Mouse (Mus musculus): Measurements from ENCODE around the gene Ms4a2. TPM values are rescaled to one million over a fixed set of nuclear protein-coding genes. Genes with fewer than 3 reads are reported as not detected.

Gene Ms4a2
- polyA plus RNA-seq (2016; fragmentation: Nextera tagmentation; extraction: Ambion mirVana) = not detected in 2 replicates

DNA sequence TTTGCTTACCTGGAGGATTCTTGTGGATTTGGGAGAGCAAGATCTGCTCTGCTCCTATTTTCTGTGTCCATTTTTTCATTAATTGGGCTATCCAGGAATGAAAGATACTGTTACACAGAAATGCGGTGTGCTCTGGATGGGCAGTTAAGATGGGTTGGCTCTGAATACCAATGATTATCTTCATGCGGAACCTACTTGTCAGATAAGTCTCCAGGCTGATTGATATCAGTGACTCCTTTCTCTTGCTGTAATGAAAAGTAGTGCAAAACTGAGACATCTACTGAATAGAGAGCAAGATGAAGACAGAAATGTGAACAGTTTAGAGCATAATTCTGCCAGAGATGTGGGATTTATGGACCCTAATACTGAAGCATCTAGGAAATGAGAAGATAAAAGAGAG, at the start of gene Ms4a2:
Gene Ms4a2, minus strand, starts transcription at position 169 of the 400 bp plus-strand sequence.
- Histone ChIP-seq H3K9me3 (no peaks in the 10 kb centered on the region), H3K4me1 (no peaks in the 10 kb centered on the region), H3K9ac (replicated peaks) (no peak within 1 kb of the TSS), H3K27me3 (no peaks in the 10 kb centered on the region), H3K4me2 (replicated peaks) (no peak within 1 kb of the TSS), H3K27ac (replicated peaks) (no peak within 1 kb of the TSS), H3K36me3 (no peaks in the 10 kb centered on the region), H3K4me3 (no peak within 1 kb of the TSS)
- no peak for ATAC-seq (ENCODE audit: low FRiP score, low read depth)
- WGBS = 93% methylated on average over 2 of the region's 2 CpGs

DNA sequence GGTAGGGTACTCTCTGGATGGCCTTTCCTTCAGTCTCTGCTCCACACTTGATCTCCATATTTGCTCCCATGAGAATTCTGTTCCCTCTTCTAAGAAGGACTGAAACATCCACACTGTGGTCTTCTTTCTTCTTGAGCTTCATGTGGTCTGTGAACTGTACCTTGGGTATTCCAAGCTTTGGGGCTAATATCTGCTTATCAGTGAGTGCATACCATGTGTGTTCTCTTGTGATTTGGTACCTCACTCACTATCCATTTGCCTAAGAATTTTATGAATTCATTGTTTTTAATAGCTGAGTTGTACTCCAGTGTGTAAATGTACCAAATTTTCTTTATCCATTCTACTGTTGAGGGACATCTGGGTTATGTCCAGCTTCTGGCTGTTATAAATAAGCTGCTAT, 38.0 kb upstream of the Ms4a2 start:
- no peak for ATAC-seq (ENCODE audit: low FRiP score, low read depth)
- Histone ChIP-seq H3K4me2 (replicated peaks) (no peak overlapping the region), H3K36me3 (no peaks in the 10 kb centered on the region), H3K4me3 (no peak overlapping the region), H3K9me3 (no peaks in the 10 kb centered on the region), H3K27ac (replicated peaks) (no peak overlapping the region), H3K4me1 (no peaks in the 10 kb centered on the region), H3K9ac (replicated peaks) (no peak overlapping the region), H3K27me3 (no peaks in the 10 kb centered on the region)

DNA sequence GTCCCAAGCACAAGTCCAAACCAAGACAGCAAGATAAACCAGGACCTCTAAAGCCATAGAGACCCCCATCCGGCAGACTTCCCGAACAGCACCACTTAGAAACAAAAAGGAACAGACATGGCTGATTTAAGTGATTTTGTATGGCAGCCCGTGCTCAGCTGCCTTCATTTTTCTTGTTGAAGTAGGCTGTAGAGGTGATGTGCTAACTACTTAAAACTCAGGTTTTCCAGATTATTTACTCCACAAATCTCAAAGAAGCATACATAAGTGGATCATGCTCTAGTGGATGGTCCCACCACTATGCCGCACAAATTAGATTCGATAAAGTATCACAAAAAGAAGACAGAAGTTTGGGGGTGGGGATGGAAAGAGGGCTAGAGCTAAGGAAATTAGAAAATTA, 36.9 kb upstream of the Ms4a2 start, which contains the start of gene Oosp2:
Gene Oosp2, minus strand, starts transcription at position 101 of the 400 bp plus-strand sequence.
- no peak for ATAC-seq (ENCODE audit: low FRiP score, low read depth)
- no peaks in the 10 kb centered on the region for H3K36me3 ChIP-seq
- H3K27ac ChIP-seq (replicated peaks) = no peak within 1 kb of the TSS
- no peaks in the 10 kb centered on the region for H3K4me1 ChIP-seq
- no peaks in the 10 kb centered on the region for H3K9me3 ChIP-seq
- WGBS = 95% methylated on average over 5 of the region's 5 CpGs
- no peak within 1 kb of the TSS for H3K4me2 ChIP-seq (replicated peaks)
- H3K9ac ChIP-seq (replicated peaks) = no peak within 1 kb of the TSS
- H3K4me3 ChIP-seq = no peak within 1 kb of the TSS
- H3K27me3 ChIP-seq = no peaks in the 10 kb centered on the region

DNA sequence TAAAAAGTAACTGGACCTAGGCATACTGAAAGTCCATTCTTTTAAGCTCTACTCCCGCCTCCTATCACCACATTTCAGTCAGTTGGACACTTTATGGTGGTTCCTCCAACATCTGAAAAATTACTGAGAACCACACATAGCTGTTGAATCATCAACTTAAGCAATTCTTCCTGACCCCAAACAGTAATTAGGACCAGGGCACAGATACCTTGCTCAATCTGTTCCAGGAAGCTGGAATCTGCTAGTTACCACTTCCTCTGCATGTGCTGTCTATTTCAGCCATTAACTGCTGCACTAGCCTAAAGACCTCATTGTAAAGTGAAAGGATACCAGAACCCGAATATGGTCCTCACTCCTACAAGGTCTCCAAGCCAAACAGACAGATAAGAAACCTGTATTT, 35.6 kb upstream of the Ms4a2 start:
- H3K27me3 ChIP-seq = no peaks in the 10 kb centered on the region
- no peaks in the 10 kb centered on the region for H3K4me1 ChIP-seq
- 81% methylated on average over 2 of the region's 2 CpGs for WGBS
- no peak overlapping the region for H3K4me3 ChIP-seq
- no peak for ATAC-seq (ENCODE audit: low FRiP score, low read depth)
- H3K9me3 ChIP-seq = no peaks in the 10 kb centered on the region
- H3K9ac ChIP-seq (replicated peaks) = no peak overlapping the region
- H3K36me3 ChIP-seq = no peaks in the 10 kb centered on the region
- H3K4me2 ChIP-seq (replicated peaks) = no peak overlapping the region
- H3K27ac ChIP-seq (replicated peaks) = no peak overlapping the region

DNA sequence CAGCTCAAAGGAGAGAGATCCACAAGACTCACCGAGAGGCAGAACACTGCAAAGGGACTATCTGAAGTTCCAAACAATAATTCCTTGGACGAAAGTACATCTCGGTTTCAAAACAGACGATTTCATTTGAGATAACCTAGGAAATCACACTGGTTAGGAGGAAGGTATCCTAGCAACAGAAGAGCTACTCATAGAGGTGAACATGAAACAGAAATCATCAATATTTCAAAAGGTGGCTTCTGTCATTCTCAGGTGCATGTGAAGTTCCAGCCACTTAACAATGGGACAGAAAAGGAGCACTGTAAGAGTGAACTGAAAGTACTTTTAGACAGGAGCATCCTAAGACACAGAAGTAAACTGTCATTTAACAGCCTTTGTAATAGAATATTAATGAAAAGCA, 26.0 kb upstream of the Ms4a2 start:
- 87% methylated on average over 4 of the region's 4 CpGs for WGBS
- no peaks in the 10 kb centered on the region for H3K9me3 ChIP-seq

DNA sequence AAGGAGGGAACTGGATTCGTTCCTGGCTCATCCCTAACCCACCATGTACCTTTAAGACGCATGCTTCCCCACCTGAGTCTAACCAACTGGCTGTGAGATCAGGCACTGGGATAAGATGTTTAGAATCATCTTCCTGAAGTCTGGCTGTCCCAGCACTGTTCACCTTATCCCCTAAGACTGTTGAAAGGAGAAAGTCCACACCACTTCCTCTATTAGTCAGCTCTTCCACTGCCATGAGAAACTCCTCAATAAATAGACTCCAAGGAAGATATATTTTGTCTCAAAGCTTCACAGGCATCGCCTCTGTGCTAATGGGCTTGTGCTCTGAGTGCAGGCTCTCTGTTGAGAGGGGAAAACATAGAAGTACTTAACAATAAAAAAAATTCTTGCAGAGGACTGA, 22.6 kb upstream of the Ms4a2 start:
- Histone ChIP-seq H3K27ac (replicated peaks) (no peak overlapping the region), H3K9me3 (no peaks in the 10 kb centered on the region), H3K27me3 (no peaks in the 10 kb centered on the region), H3K9ac (replicated peaks) (no peak overlapping the region), H3K36me3 (no peaks in the 10 kb centered on the region), H3K4me1 (no peaks in the 10 kb centered on the region), H3K4me3 (no peak overlapping the region), H3K4me2 (replicated peaks) (no peak overlapping the region)
- WGBS = 82% methylated on average over 3 of the region's 3 CpGs
- ATAC-seq (ENCODE audit: low FRiP score, low read depth) = no peak

More for the DNA sequence above, 26.0 kb upstream of the Ms4a2 start:
- Histone ChIP-seq H3K27me3 (no peaks in the 10 kb centered on the region), H3K4me2 (replicated peaks) (no peak overlapping the region), H3K27ac (replicated peaks) (no peak overlapping the region), H3K4me3 (no peak overlapping the region), H3K9ac (replicated peaks) (no peak overlapping the region), H3K4me1 (no peaks in the 10 kb centered on the region), H3K36me3 (no peaks in the 10 kb centered on the region)
- no peak for ATAC-seq (ENCODE audit: low FRiP score, low read depth)

DNA sequence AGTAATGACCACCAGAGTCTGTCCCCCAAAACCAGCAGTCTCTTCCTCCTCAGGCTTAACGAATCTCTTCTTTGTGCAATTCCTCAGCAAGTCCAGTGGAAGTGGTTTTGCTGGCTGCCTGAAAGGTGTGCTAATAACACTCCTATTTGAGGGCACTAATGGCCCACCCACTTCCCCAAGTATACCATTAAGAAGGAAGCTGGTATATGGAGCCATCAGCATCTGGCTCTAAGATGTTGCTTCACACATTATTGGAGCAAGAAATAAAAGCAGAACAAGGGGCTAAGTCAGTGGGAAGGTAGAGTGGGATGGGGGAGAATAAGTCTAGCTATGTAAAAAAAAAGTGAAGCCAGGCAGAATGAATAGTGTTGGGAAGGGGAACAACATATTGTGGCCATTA, 17.2 kb upstream of the Ms4a2 start, which contains the start of gene Ms4a3:
Gene Ms4a3, minus strand, starts transcription at position 120 of the 400 bp plus-strand sequence.
- WGBS = 56% methylated on average over 1 of the region's 1 CpGs
- H3K9me3 ChIP-seq = no peaks in the 10 kb centered on the region
- no peak within 1 kb of the TSS for H3K9ac ChIP-seq (replicated peaks)
- H3K27me3 ChIP-seq = no peaks in the 10 kb centered on the region
- H3K27ac ChIP-seq (replicated peaks) = no peak within 1 kb of the TSS
- no peaks in the 10 kb centered on the region for H3K36me3 ChIP-seq
- no peak within 1 kb of the TSS for H3K4me3 ChIP-seq
- no peak within 1 kb of the TSS for H3K4me2 ChIP-seq (replicated peaks)
- no peaks in the 10 kb centered on the region for H3K4me1 ChIP-seq
- no peak for ATAC-seq (ENCODE audit: low FRiP score, low read depth)

DNA sequence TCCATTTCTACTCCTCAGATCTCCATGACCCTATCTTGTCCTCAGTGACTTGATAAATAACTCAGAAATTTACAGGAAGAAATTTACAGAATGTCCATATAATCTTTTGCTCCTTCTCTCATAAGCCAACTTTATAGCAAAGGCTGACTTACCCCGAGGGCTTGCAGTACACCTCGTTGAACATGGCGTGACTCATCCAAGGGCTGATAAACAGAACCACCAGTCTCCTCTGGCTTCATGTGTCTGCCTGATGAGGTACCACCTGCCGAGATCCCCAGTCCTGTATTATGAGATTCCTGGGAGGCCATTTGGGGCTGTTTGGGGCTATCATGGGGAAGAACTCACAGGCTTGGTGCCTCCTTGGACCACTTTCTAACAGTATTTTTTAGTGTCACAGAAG, 15.5 kb upstream of the Ms4a2 start:
- 80% methylated on average over 4 of the region's 4 CpGs for WGBS
- ATAC-seq (ENCODE audit: low FRiP score, low read depth) = no peak
- H3K9ac ChIP-seq (replicated peaks) = no peak overlapping the region

DNA sequence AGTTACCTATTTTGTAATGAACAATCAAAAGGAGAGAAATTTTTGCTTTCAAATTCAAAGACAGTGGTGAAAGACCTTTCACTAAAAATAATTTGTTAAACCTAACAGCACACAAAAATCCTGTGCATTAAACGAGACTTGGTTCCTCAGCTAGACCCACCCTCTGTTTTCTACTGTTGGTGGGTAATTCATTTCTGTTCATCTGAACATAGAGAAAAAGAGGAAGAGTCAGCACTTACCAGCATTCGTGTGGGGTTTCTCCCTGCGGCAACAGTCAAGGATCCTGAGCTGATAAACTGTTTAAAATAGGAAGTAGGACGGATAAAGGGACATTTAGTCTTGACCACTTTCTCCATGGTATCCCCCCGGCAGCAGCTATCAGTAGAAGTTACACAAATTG, 12.1 kb upstream of the Ms4a2 start:
- no peak overlapping the region for H3K27ac ChIP-seq (replicated peaks)
- no peaks in the 10 kb centered on the region for H3K4me1 ChIP-seq
- H3K9ac ChIP-seq (replicated peaks) = no peak overlapping the region
- H3K4me2 ChIP-seq (replicated peaks) = no peak overlapping the region
- no peaks in the 10 kb centered on the region for H3K9me3 ChIP-seq
- H3K27me3 ChIP-seq = no peaks in the 10 kb centered on the region
- H3K36me3 ChIP-seq = no peaks in the 10 kb centered on the region
- H3K4me3 ChIP-seq = no peak overlapping the region
- 83% methylated on average over 5 of the region's 5 CpGs for WGBS
- no peak for ATAC-seq (ENCODE audit: low FRiP score, low read depth)

More for the DNA sequence above, 15.5 kb upstream of the Ms4a2 start:
- Histone ChIP-seq H3K4me2 (replicated peaks) (no peak overlapping the region), H3K9me3 (no peaks in the 10 kb centered on the region), H3K4me3 (no peak overlapping the region), H3K27me3 (no peaks in the 10 kb centered on the region), H3K27ac (replicated peaks) (no peak overlapping the region), H3K36me3 (no peaks in the 10 kb centered on the region), H3K4me1 (no peaks in the 10 kb centered on the region)

DNA sequence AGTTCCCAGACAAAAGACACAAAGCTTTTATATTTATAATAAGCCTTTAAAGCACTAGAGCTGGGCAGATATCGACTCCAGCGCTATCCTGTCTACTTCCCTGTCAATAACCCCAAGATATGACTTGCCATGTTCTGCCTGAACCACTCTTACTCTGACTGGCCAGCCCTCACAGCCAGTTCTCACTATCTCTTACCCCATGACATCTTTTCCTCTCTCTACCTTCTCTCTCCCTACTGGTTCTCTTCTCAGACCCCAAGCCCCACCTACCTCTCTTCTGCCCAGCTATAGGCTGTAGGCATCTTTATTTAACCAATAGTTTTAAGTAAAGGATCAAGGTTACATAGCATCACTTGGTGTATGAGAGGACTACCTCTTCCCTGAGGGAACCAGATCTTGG, 10.8 kb upstream of the Ms4a2 start:
- Histone ChIP-seq H3K27me3 (no peaks in the 10 kb centered on the region), H3K4me3 (no peak overlapping the region), H3K9ac (replicated peaks) (no peak overlapping the region), H3K36me3 (no peaks in the 10 kb centered on the region), H3K9me3 (no peaks in the 10 kb centered on the region), H3K27ac (replicated peaks) (no peak overlapping the region), H3K4me1 (no peaks in the 10 kb centered on the region), H3K4me2 (replicated peaks) (no peak overlapping the region)
- ATAC-seq (ENCODE audit: low FRiP score, low read depth) = no peak
- 78% methylated on average over 2 of the region's 2 CpGs for WGBS

DNA sequence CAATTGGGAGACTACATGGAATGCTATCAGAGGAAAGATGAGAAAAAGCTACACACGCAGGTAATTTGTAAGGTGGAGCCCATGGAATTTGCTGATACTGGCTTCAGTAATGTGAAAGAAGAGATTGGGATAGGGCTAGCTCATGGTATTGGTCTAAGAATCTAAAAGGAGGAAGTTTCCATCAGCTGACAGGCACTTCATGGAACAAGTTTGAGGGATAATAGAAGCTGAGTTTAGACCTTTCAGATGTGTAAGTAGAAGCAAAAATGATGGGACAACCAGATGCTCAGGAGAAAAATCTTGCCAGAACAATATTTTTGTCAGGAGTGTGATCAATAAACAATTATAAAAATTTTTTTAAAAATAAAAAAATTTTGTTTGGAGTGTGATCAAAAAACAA, 10.2 kb upstream of the Ms4a2 start:
- H3K4me1 ChIP-seq = no peaks in the 10 kb centered on the region

DNA sequence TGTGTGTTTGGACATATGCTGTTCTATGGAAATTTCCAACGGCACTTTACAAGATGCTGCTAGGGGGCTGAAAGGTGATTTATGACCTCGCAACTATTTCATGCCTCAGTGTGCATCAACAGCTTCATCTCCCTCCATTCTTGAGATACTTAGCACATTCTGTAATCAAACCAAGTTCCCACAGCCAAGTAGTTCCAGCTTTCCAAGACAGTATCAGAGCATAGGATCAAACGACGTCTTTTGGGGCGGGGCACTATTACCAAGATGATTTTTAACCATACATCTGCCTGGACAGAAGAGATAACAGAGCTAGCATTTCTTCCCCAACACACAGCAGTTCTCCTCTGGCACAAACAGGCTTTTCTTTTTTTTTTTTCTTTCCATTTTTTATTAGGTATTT, 1.7 kb upstream of the Ms4a2 start:
- Histone ChIP-seq H3K9me3 (no peaks in the 10 kb centered on the region), H3K27ac (replicated peaks) (no peak overlapping the region), H3K36me3 (no peaks in the 10 kb centered on the region), H3K27me3 (no peaks in the 10 kb centered on the region), H3K4me2 (replicated peaks) (no peak overlapping the region), H3K4me3 (no peak overlapping the region), H3K4me1 (no peaks in the 10 kb centered on the region), H3K9ac (replicated peaks) (no peak overlapping the region)
- ATAC-seq (ENCODE audit: low FRiP score, low read depth) = no peak
- 83% methylated on average over 5 of the region's 5 CpGs for WGBS

More for the DNA sequence above, 10.2 kb upstream of the Ms4a2 start:
- WGBS = 84% methylated on average over 1 of the region's 1 CpGs
- Histone ChIP-seq H3K9me3 (no peaks in the 10 kb centered on the region), H3K27me3 (no peaks in the 10 kb centered on the region), H3K36me3 (no peaks in the 10 kb centered on the region), H3K4me3 (no peak overlapping the region), H3K9ac (replicated peaks) (no peak overlapping the region), H3K4me2 (replicated peaks) (no peak overlapping the region), H3K27ac (replicated peaks) (no peak overlapping the region)
- ATAC-seq (ENCODE audit: low FRiP score, low read depth) = no peak

DNA sequence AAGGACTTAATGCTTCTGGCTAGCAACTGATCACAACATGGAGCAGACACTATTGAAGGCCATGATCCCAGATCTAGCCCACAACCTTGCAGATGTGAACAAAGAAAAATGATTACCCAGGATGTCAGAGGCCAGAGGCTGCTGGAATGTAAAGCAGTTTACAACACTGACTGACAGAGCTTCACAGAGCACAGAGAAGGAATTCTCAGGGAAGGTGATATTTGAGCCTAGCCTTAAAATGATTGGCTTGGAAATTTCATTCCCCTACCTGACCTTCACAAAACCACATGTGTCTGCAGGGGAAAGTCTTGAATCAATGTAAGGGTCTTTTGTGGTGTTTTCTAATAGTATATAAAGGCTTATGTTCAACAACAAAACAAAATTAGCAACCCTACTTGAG, 1.3 kb upstream of the Ms4a2 start:
- no peaks in the 10 kb centered on the region for H3K27me3 ChIP-seq

More for the DNA sequence above, 1.3 kb upstream of the Ms4a2 start:
- no peak overlapping the region for H3K4me3 ChIP-seq
- H3K9ac ChIP-seq (replicated peaks) = no peak overlapping the region
- no peak overlapping the region for H3K27ac ChIP-seq (replicated peaks)
- H3K4me1 ChIP-seq = no peaks in the 10 kb centered on the region
- no peaks in the 10 kb centered on the region for H3K36me3 ChIP-seq
- H3K4me2 ChIP-seq (replicated peaks) = no peak overlapping the region
- ATAC-seq (ENCODE audit: low FRiP score, low read depth) = no peak
- no peaks in the 10 kb centered on the region for H3K9me3 ChIP-seq
